Mouse (Mus musculus) spleen, adult 2 months (tissue): ENCODE results near the gene Wasf2.

Experiments
- CTCF ChIP-seq: fragments of 200-500 bp; IDR thresholded peaks from 2 replicates; pipeline ENCODE4 v1.5.1; 2011; ENCODE audit warnings: mild to moderate bottlenecking, inconsistent platforms; ENCODE audit not compliant: insufficient read depth, insufficient read length, insufficient replicate concordance; ENCODE audit errors: extremely low read depth
- POLR2A ChIP-seq: fragments of 200-500 bp; IDR thresholded peaks from 2 replicates; pipeline ENCODE4 v1.6.1; 2011; ENCODE audit warnings: low read depth, low read length, inconsistent platforms

- no peak for TF ChIP-seq CTCF
- no peak for TF ChIP-seq POLR2A
These were observed 914 bp upstream of the Wasf2 start for GRCm38 (mm10) chr4:133129391-133129790.
